Mouse (Mus musculus) B cell, adult 2 months (primary cell): ENCODE measurements around the gene Tsc22d3.
A peak's percentile ranks its signal among the peaks of the same experiment; 100 is the strongest.

Source experiments
- DNase-seq, 2 experiments: peaks; one replicate each; pipeline ENCODE4 v3.0.0; 2022

Tsc22d3 gene

GRCm38 (mm10) chrX:140565212-140565611 lies 35.2 kb downstream of the Tsc22d3 start:
- DNase-seq: no peak

- no peak for DNase-seq
Measured at GRCm38 (mm10) chrX:140564777-140565176, 35.7 kb downstream of the Tsc22d3 start.

GRCm38 (mm10) chrX:140558176-140558844 lies 42.1 kb downstream of the Tsc22d3 start:
- no peak for DNase-seq

- DNase-seq: no peak
Measured at GRCm38 (mm10) chrX:140555965-140556364, 44.5 kb downstream of the Tsc22d3 start.

DNA sequence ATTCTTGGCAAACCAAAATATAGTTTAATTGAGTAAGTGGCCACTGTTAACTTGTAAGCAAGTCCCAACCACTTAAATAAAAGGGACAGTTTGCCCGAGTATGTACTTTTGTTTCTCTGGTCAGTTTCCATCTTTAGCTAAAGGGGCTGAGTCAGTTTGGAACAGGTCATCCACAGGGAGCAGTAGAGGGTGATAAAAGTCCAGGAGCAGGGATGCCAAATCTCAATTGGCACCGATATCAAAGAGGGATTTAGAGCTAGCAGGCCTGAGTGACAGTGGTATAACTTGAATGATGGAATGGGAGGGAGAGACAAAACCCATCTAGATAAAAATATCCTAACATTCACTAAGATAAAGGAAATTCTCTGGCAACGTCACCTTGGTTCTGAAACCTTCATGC lies 45.0 kb downstream of the Tsc22d3 start:
- DNase-seq: no peak

GRCm38 (mm10) chrX:140547660-140548419 lies 52.6 kb downstream of the Tsc22d3 start:
- DNase-seq: peak; percentile 45 to 49

- peak; percentile 70 to 72 for DNase-seq
Measured at GRCm38 (mm10) chrX:140544737-140545136, 55.7 kb downstream of the Tsc22d3 start.

DNA sequence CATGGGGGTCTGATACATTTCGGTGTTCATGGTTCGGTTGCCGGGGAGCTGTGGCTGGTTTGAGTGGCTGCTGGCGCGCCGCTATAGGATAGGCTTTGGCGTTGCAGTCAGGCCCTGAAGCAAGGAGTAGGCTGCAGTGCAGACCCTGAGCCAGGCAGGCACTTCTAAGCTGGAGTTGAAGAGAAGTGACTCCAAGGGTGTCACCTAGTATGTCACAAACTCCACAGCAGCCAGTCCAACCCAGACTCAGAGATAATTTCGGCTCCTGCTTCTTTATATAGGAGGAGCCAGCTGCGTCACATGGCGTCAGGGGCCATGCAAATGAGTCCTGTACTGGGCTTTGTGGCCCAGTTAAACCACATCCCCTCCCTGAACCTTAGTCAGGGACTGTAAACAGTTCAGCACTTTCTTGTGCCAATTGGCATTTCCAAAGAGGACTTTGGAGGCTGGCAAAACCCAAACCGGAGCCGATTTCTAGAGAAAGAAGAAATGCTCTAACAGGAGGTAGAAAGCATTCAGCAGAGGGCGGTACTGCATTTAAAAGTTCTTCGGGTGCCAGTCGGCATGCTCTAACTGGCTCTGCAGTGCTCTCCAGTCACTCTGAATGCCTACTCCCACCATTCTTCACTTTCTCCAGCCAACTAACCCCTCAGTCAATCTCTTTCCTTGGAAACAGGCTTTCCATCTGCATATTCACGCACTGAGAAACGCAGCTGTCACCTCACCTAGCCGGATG lies 57.4 kb downstream of the Tsc22d3 start:
- DNase-seq: peak; percentile 89 to 91

- DNase-seq: peak in 1 of 2 experiments; percentile 59
Measured at GRCm38 (mm10) chrX:140542474-140542845, 58.0 kb downstream of the Tsc22d3 start.

- DNase-seq: peak; percentile 63 to 68
Measured at GRCm38 (mm10) chrX:140541711-140542473, 58.6 kb downstream of the Tsc22d3 start.

DNA sequence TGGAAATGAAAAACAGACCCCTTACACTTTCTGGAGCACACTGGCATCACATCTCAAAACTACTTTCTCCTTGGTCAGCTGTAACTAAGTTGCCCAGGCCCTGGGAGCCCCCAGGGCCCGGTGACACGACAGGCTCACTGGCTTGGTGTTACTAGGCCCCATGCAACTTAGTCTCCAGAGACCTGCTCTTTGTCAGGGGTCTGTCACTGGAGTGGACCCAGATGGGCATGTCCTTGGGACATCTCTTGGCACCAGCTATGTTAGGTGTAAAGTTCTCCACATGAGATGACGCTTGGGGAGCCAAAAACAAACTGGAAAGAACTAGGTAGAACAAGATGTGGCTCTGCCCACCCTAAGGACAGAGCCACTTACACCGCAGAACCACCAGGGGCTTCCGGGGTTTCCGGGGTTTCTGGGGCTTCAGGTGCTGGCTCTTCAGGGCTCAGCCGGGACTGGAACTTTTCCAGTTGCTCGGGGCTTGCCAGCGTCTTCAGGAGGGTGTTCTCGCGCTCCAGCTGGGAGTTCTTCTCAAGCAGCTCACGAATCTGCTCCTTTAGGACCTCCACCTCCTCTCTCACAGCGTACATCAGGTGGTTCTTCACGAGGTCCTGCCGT lies 59.9 kb downstream of the Tsc22d3 start:
- DNase-seq: peak; percentile 70 to 71

- peak; percentile 53 to 55 for DNase-seq
Measured at GRCm38 (mm10) chrX:140539831-140540230, 60.6 kb downstream of the Tsc22d3 start.

DNA sequence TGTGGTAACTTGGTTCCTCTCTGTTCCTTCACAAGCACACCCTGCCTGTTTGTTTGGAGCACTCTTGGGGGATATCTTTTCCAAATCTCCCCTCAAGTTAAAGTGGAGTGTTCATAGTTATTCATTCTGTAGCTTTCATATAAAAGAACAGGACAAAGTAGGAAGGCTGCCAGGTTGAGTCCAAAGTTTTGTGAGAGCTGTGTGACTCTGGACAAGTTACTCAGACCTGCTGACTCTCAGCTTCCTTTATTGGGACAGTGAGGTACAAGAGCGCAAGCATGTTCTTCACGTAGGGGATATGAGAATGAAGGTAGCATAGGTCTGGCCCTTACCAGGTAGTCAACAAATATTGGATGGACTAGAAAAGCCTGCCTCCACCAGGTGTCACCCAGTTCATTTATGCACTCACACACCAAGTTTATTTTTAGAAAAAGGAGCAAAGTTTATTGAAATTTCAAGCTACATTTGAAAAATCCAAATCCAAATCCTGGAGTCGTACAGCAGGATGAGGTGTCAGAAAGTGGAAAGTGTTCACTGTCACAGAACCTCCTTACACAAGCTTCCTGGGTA lies 61.3 kb downstream of the Tsc22d3 start:
- DNase-seq: peak; percentile 65

- DNase-seq: peak; percentile 48 to 53
Measured at GRCm38 (mm10) chrX:140538649-140539048, 61.8 kb downstream of the Tsc22d3 start.

GRCm38 (mm10) chrX:140537662-140538061 lies 62.8 kb downstream of the Tsc22d3 start:
- peak; percentile 82 to 87 for DNase-seq

- no peak for DNase-seq
Measured at GRCm38 (mm10) chrX:140535487-140535886, 65.0 kb downstream of the Tsc22d3 start.

DNA sequence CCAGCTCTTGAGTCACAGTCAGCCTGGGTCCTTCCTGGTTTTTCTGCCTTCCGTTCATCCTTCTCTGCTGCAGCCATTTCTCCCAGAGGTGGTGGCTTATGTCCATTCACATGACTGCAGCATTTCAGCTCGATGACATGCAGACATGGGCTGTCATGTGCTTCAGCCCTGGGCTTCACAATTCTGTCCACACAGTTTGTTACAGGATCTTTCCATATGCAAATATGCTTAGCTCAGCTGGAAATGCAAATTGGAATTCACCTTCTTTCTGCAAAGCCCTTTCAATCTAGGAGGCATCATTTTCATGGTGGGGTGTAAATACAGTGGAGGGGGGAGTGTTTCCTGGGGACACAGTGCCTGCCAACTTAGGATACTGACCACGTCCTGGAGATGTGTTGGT lies 66.2 kb downstream of the Tsc22d3 start:
- no peak for DNase-seq

DNA sequence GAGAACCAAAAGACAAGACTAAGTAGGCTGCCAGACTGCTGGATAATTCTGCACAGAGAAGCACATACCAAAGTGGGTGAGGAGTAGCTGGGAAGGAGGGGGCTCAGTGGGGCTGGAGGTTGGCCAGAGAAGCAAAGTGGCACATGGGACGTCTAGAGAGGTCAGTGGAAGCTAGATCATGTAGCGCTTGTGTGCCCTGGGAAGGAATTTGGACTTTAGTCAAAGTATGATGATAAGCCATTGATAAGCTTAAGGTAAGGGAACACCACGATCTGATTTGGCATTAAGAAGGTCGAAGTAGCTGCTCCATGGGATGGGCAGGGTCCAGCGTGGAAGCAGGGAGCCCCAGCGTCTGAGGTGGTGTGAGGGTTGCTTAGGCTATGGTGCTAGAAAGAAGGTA lies 68.1 kb downstream of the Tsc22d3 start:
- no peak for DNase-seq

DNA sequence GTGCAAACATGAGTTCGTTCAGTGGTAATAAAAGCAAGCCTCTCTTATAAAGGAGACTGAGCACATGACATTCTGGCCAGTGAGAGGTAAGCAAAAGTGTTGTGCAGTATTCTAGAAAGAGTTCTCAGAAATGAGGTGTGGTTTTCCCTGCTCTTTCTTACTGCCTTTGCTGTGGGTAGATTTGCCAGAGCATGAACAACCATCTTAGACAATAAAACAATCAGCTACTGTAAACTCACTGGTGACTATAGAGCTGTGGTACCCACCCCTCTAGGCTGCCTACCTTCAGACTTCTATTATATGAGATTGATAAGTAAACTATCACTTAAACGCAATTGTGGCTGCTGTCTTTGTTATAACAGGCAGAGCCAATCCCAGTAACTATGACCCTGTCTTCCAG lies 69.1 kb downstream of the Tsc22d3 start:
- no peak for DNase-seq

GRCm38 (mm10) chrX:140530632-140531031 lies 69.8 kb downstream of the Tsc22d3 start:
- no peak for DNase-seq

- DNase-seq: no peak
Measured at GRCm38 (mm10) chrX:140529074-140529561, 71.3 kb downstream of the Tsc22d3 start.

GRCm38 (mm10) chrX:140527231-140527630 lies 73.2 kb downstream of the Tsc22d3 start:
- no peak for DNase-seq
